Mouse (Mus musculus) lung, adult 10 weeks (tissue): ENCODE data around the gene Olfr943. TPM values are rescaled to one million over a fixed set of nuclear protein-coding genes. Genes with fewer than 3 reads are reported as not detected.

Experiments used
- polyA plus RNA-seq: library from polyadenylated mRNA; stranded (reverse); fragments of 350-450 nt; fragmentation: Illumina TruSeq; extraction: RNeasy Lipid Tissue Mini Kit (QIAGEN cat#74804); gene quantifications from one replicate; pipeline ENCODE4 v1.2.3, GENCODE M21; 2014; ENCODE audit warnings: low read depth, low replicate concordance; ENCODE audit not compliant: insufficient read depth

The Olfr943 gene
- not detected for polyA plus RNA-seq

GRCm38 (mm10) chr9:39166004-39166403 is at the start of gene Olfr943:
TSS of gene Olfr943 (plus strand) at chr9:39166304.

DNA sequence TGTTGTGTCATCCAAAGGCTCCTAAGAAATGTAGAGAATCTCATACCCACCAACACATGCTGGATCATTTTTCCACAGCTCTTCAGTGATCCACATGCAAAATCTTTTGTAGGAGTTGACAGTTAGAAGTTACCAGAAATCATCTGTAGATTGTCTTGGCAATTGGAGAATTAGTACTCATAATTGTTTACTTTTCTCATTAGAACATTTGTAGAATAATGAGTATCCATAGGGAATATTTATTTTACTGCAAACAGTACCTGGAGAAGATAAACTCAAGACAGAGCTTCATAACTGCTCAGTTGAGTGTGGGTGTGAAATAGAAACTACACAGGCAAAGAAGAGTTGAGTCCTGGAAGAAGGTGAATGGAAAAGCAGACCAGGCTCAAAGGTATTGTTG is 38.3 kb upstream of the Olfr943 start, which contains the start of gene Olfr27:
Olfr27 (plus strand) TSS at position 301 of the 400 bp plus-strand sequence.

DNA sequence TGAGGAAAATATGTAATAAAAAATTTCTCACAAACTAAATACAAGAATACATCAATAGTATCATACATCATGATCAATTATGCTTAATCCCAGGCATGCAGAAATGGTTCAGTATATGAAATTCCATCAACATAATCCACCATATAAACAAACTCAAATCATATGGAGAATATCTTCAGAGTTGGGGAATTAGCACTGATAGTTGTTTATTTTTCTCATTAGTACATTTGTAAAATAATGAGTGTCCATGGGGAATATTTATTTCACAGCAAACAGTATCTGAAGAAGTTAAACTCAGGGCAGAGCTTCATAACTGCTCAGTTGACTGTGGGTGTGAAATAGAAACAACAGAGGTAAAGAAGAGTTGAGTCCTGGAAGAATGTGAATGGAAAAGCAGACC is 35.5 kb downstream of the Olfr943 start, which contains the start of gene Olfr944:
Olfr944 (plus strand) TSS at position 301 of the 400 bp plus-strand sequence.

Other genes starting within 250 kb of the Olfr943 start
- gene Olfr930, start 236.5 kb upstream of the Olfr943 start, polyA plus RNA-seq: not detected
- not detected for gene Olfr933, start 194.0 kb upstream of the Olfr943 start, polyA plus RNA-seq
- not detected for gene Olfr934, start 178.0 kb upstream of the Olfr943 start, polyA plus RNA-seq
- not detected for gene Olfr935, start 166.6 kb upstream of the Olfr943 start, polyA plus RNA-seq
- not detected for gene Olfr146, start 142.9 kb upstream of the Olfr943 start, polyA plus RNA-seq
- gene Olfr937, start 101.4 kb upstream of the Olfr943 start, polyA plus RNA-seq: not detected
- not detected for gene Olfr938, start 87.4 kb upstream of the Olfr943 start, polyA plus RNA-seq
- gene Olfr27, start 38.2 kb upstream of the Olfr943 start, polyA plus RNA-seq: not detected
- not detected for gene Olfr944, start 35.6 kb downstream of the Olfr943 start, polyA plus RNA-seq
- gene Olfr1537, start 83.7 kb downstream of the Olfr943 start, polyA plus RNA-seq: not detected
- not detected for gene Olfr945, start 110.5 kb downstream of the Olfr943 start, polyA plus RNA-seq
- gene Olfr948, start 159.7 kb downstream of the Olfr943 start, polyA plus RNA-seq: not detected
- gene Olfr951, start 221.1 kb downstream of the Olfr943 start, polyA plus RNA-seq: not detected